Mouse (Mus musculus) bone marrow, adult 2 months (tissue): ENCODE measurements around the gene Gng10.
A peak's percentile ranks its signal among the peaks of the same experiment; 100 is the strongest.

Experiments
- CTCF ChIP-seq: fragments of 200-500 bp; IDR thresholded peaks from 2 replicates; pipeline ENCODE4 v1.5.1; 2011; ENCODE audit warnings: low read length, control low read depth; ENCODE audit not compliant: control insufficient read depth, insufficient read depth
- POLR2A ChIP-seq: fragments of 200-500 bp; IDR thresholded peaks from 2 replicates; pipeline ENCODE4 v1.6.1; 2011; ENCODE audit warnings: low read depth, mild to moderate bottlenecking, control low read depth, low read length, borderline replicate concordance; ENCODE audit not compliant: control insufficient read depth

DNA sequence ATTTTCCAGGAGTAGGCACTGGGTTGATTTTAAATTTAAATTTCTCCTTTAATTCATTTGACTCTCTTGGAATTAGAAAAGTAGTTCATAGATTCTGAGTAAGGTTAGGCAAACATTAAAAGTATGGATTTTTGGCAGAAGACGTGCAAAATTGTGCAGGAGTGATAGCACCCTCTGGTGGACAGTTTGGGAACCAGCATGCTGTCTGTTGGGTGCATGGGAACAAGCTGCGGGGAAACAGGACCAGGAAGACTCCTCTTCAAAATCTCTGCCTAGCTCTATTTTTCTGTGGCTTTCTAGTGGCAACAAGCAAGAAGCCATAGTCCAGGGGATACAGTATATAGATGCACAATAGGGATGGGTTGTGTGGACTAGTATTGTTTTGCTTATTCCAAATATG is 35.2 kb upstream of the Gng10 start:
- TF ChIP-seq POLR2A (no peak), CTCF (peak; percentile 90)
